Mouse (Mus musculus): ENCODE measurements around the gene Hoxd9. TPM values are rescaled to one million over a fixed set of nuclear protein-coding genes. Genes with fewer than 3 reads are reported as not detected.

Hoxd9 gene
- polyA plus RNA-seq, 1 experiment: not detected

GRCm38 (mm10) chr2:74735851-74736687, 38.5 kb downstream of the Hoxd9 start:
- H3K27ac ChIP-seq (ENCODE audit: insufficient read depth, low read depth, low read length): no peak overlapping the region
- H3K4me3 ChIP-seq (ENCODE audit: insufficient read depth, low read length): no peak overlapping the region
- no peak for TF ChIP-seq CTCF (IDR thresholded peaks at IDR 0.05; ENCODE audit: low read depth, low read length)
- TF ChIP-seq POLR2A (IDR thresholded peaks at IDR 0.05; ENCODE audit: borderline replicate concordance, low read depth, low read length): no peak
- peaks cover 2% of the 10 kb centered on the region; the same call in 1 of the 2 replicates for H3K4me1 ChIP-seq (ENCODE audit: control insufficient read depth, insufficient read depth, low read length)

- TF ChIP-seq CTCF (IDR thresholded peaks at IDR 0.05; ENCODE audit: low read depth, low read length) (no peak), POLR2A (IDR thresholded peaks at IDR 0.05; ENCODE audit: borderline replicate concordance, low read depth, low read length) (no peak)
- Histone ChIP-seq H3K4me3 (ENCODE audit: insufficient read depth, low read length) (no peak overlapping the region), H3K4me1 (ENCODE audit: control insufficient read depth, insufficient read depth, low read length) (peaks cover 2% of the 10 kb centered on the region; the same call in 1 of the 2 replicates), H3K27ac (ENCODE audit: insufficient read depth, low read depth, low read length) (no peak overlapping the region)
Measured at GRCm38 (mm10) chr2:74736688-74737577, 39.4 kb downstream of the Hoxd9 start.

- no peak overlapping the region for H3K4me3 ChIP-seq (ENCODE audit: insufficient read depth, low read length)
- no peak for TF ChIP-seq CTCF (IDR thresholded peaks at IDR 0.05; ENCODE audit: low read depth, low read length)
- no peak for TF ChIP-seq POLR2A (IDR thresholded peaks at IDR 0.05; ENCODE audit: borderline replicate concordance, low read depth, low read length)
- H3K4me1 ChIP-seq (ENCODE audit: control insufficient read depth, insufficient read depth, low read length): peaks cover 2% of the 10 kb centered on the region; the same call in 1 of the 2 replicates
- H3K27ac ChIP-seq (ENCODE audit: insufficient read depth, low read depth, low read length): no peak overlapping the region
Measured at GRCm38 (mm10) chr2:74737578-74738070, 40.1 kb downstream of the Hoxd9 start.

GRCm38 (mm10) chr2:74738623-74739475, 41.3 kb downstream of the Hoxd9 start:
- TF ChIP-seq CTCF (IDR thresholded peaks at IDR 0.05; ENCODE audit: low read depth, low read length): no peak
- no peak for TF ChIP-seq POLR2A (IDR thresholded peaks at IDR 0.05; ENCODE audit: borderline replicate concordance, low read depth, low read length)
- Histone ChIP-seq H3K27ac (ENCODE audit: insufficient read depth, low read depth, low read length) (no peak overlapping the region), H3K4me3 (ENCODE audit: insufficient read depth, low read length) (no peak overlapping the region), H3K4me1 (ENCODE audit: control insufficient read depth, insufficient read depth, low read length) (no peaks in the 10 kb centered on the region)

GRCm38 (mm10) chr2:74739476-74739800, 41.9 kb downstream of the Hoxd9 start:
- no peaks in the 10 kb centered on the region for H3K4me1 ChIP-seq (ENCODE audit: control insufficient read depth, insufficient read depth, low read length)
- H3K27ac ChIP-seq (ENCODE audit: insufficient read depth, low read depth, low read length): no peak overlapping the region
- TF ChIP-seq CTCF (IDR thresholded peaks at IDR 0.05; ENCODE audit: low read depth, low read length) (no peak), POLR2A (IDR thresholded peaks at IDR 0.05; ENCODE audit: borderline replicate concordance, low read depth, low read length) (no peak)
- H3K4me3 ChIP-seq (ENCODE audit: insufficient read depth, low read length): no peak overlapping the region

- H3K4me1 ChIP-seq (ENCODE audit: control insufficient read depth, insufficient read depth, low read length): no peaks in the 10 kb centered on the region
- TF ChIP-seq POLR2A (IDR thresholded peaks at IDR 0.05; ENCODE audit: borderline replicate concordance, low read depth, low read length) (no peak), CTCF (IDR thresholded peaks at IDR 0.05; ENCODE audit: low read depth, low read length) (no peak)
- no peak overlapping the region for H3K27ac ChIP-seq (ENCODE audit: insufficient read depth, low read depth, low read length)
- no peak overlapping the region for H3K4me3 ChIP-seq (ENCODE audit: insufficient read depth, low read length)
Measured at GRCm38 (mm10) chr2:74739869-74740268, 42.3 kb downstream of the Hoxd9 start.

GRCm38 (mm10) chr2:74740311-74741091, 43.0 kb downstream of the Hoxd9 start:
- no peaks in the 10 kb centered on the region for H3K4me1 ChIP-seq (ENCODE audit: control insufficient read depth, insufficient read depth, low read length)
- no peak for TF ChIP-seq POLR2A (IDR thresholded peaks at IDR 0.05; ENCODE audit: borderline replicate concordance, low read depth, low read length)
- no peak for TF ChIP-seq CTCF (IDR thresholded peaks at IDR 0.05; ENCODE audit: low read depth, low read length)
- H3K4me3 ChIP-seq (ENCODE audit: insufficient read depth, low read length): no peak overlapping the region
- H3K27ac ChIP-seq (ENCODE audit: insufficient read depth, low read depth, low read length): no peak overlapping the region

GRCm38 (mm10) chr2:74741252-74741978, 43.9 kb downstream of the Hoxd9 start:
- H3K4me1 ChIP-seq (ENCODE audit: control insufficient read depth, insufficient read depth, low read length): no peaks in the 10 kb centered on the region
- H3K27ac ChIP-seq (ENCODE audit: insufficient read depth, low read depth, low read length): no peak overlapping the region
- TF ChIP-seq CTCF (IDR thresholded peaks at IDR 0.05; ENCODE audit: low read depth, low read length) (no peak), POLR2A (IDR thresholded peaks at IDR 0.05; ENCODE audit: borderline replicate concordance, low read depth, low read length) (no peak)
- H3K4me3 ChIP-seq (ENCODE audit: insufficient read depth, low read length): no peak overlapping the region
